Mouse (Mus musculus) retina, embryonic 14.5 days (tissue): Measurements from ENCODE around the gene Ptbp3.

ENCODE experiments used
- DNase-seq: peaks from one replicate; pipeline ENCODE4 v3.0.0-alpha.2; 2015; ENCODE audit warnings: low spot score

Gene Ptbp3

DNA sequence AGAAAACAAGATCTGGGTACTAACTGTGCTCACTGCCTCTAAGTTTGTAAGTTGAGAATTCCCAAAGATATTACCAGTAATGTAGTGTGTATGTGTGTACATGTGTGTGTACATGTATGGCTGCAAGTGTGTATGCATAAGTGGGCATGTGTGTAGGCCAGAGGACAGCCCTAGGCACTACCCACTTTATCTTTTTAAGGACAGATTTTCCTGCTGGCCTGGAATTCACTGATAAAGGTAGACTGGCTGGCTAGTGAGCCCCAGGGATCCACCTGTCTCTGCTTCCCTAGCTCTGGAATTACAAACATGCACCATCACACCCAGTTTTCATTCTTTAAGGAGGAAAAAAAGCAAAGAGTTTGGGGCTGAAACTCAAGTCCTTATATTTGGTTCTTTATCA is 6.0 kb upstream of the Ptbp3 start:
- DNase-seq = no peak

DNA sequence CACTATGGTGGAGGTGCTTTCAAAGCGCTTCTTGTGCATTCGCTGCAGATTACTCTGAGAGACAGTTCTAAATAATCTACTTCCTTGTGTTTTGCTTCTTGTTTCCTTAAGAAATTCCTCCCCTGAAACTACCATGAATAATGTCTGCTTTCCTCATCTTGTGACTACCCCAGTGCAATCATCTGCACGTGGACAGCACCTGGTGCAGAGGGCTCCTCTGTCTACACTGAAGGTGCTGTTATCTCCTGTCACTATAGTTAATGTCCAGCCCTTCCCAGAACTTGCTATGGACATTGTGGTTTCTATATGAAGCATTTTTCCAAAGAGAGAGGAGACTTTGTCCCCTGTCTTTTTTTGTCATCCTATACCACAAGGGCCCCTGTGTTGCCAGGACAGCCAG is 4.4 kb upstream of the Ptbp3 start:
- no peak for DNase-seq

DNA sequence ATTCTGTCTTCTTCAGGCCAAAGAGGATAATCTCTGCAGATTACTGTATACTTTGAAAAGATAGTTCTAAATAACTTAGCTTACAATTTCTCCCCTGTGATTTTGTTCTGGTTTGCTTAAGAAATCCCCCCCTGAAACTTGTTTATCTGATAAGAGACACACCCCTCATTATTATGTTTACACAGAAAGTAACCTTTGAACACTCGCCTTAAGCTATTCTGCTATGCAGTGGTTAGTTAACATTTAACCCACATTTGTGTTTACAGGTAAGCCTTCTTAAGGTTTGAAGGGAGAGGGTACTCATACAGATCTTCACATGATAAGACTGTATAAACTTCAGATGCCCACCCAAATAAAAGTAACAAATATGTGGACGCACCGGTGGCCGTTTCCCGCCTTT is 3.7 kb upstream of the Ptbp3 start:
- no peak for DNase-seq

DNA sequence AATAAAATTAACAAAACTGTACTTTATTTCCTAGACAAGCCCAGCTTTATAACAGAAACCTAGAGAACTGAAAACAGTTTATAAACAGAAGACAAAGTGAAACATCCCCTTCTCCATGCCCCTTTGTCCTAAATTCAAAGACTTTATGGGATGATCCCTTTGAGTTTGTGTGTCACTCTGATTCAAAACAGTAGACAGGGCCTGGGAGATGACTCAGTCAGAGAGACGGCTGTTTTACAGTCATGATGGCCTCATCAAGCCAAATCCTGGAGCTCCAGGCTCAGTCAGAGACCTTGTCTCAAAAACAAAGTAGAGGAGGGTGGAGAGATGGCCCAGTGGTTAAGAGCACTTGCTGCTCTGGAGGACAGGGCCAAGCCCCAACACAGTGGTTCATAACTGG is 2.7 kb upstream of the Ptbp3 start:
- no peak for DNase-seq

DNA sequence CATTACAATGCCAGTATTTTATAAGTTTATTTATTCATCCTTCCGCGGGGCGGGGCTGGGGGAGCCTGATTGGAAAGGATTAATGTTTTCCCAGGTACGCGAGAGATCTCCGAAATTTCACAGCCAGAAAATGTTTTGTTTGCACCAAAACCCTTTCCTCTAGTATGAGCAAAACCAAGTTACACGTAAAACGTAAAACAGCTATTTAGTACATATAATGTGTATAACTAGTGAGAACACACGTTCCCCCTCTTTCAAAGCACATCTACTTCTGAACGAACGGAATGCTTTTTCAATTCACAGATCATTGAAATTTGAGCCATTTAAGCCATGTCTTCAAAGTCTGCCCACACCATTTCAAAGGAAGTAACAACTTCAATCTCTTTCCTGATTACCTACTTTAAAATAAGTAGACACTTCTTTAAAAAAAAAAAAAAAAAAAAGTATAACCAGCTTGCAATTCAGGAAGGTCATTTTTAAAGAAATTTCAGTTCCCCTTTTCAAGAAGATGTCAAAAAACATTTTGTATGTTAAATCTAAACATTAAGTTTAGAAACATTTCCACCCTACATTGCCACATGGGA is 905 bp upstream of the Ptbp3 start:
- DNase-seq = no peak

DNA sequence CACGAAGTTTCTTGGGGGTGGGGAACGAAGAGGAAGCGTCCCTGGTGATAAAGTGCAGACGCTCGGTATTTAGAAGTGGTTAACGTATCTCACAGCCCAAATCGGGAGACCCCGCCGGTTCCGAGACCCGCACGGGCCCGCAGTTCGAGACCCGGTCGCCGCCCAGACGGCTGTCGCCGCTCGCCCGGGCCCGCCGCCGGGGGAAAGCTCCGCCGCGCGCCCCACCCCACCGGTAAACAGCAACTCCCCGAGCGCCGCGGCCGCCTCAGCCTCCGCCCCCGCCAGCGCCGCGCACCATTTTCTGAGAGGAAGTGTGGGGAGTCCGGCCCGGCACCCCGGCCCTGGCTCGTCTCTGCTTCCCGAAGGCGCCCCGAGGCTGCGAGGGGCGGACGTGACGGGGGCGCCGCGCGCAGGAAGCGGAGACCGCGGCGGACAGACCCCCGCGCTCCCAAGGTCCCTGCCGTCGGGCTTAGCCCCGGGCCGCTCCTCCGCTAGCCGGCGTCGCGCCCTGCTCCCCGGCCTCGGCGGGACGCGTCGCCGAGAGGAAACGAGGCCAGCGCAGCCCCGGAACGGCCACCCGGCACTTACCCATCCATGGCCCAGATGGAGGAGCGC is 497 bp downstream of the Ptbp3 start:
- DNase-seq = no peak

DNA sequence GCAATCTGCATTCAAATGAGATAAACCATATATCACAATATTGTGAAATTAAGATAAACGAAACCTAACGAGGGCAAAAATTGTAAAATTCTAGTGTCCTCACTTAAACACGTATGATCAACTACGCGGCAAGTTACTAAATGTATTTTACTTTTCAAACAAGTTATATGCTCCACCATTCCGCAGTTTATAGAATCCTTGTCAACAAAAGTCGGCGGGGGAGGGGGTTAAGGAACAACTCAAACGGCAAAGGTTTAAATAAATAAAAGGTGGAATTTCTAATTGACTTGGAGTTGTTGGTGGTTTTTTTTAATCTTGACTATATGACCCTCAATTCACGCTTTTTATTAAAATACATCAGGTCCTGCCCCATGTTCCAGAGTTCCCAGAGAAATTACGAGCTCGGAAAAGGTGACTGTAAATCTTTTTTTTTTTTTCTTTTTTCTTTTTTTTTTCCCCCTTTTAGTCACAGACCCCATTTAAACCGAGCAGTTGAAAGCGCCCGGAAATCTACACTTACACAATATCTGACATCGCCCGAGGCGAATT is 1.1 kb downstream of the Ptbp3 start:
- peak; percentile 12 for DNase-seq

DNA sequence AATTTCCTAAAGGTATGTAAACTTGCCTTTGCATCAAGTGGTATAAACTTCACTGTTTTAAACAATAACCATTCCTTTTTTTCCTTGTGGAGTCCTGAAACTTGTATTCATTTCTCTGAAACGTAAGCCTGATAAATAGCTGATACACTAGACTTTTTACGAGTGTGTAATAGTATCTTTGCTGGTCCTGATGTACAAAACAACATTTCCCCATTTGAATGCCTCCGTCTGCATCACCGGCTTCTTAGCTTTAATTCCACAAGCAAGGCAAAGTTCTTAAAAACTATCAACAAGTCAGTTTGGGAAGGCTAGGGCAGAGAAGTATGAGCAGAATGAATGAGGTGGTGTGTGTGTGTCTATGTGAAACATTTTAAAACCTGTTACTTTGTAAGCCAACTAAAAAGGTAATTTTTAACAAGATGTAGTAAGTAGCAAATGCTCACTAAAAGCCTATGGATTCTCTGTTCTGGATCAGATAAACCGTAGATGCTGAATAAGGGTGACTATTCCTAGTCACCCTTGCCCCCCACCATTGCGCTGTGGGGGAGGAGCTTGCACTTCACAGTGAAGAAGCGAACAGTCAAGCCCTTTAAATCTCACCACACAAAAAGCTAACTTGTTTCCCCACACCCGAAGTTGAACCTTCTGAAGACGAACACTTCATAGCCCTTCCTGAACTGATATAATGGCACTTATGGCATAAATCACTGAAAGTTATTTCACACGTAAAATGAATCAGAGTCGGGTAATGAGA is 1.9 kb downstream of the Ptbp3 start:
- DNase-seq = peak; percentile 33

DNA sequence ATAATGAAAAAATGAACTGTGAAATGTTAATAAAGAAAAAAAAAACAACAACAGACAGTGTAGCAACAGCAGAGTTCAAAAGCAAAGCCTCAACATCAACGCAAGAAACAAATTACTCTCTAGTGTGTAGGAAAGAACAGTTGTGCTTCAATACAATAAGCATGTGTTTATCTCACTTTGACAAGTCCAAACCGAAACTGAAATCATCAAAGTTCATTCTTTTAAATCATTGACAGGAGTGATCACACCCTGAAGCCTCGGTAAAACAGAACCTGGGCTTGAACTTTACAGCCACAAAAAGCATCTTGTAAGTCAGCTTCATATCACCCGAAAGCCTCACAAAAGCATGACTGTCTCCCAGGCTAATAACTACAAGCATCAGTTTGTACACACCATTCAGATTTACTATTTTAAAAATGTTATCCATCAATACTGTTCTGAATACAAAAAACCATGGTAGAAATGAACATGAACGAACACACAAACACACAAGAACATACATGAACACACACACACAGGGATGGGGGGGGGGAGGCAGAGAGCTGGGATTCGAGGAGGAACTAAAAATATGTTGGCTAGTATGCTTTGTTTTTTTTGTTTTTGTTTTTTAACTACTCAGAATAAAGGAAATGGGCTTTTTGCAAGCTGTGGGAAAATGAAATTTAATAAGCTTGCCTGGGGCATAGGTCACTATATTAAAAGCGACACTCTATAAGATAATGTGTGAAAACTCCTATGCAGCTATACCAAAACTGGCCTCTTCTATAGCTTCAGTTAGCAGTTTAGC is 2.7 kb downstream of the Ptbp3 start:
- DNase-seq = no peak

DNA sequence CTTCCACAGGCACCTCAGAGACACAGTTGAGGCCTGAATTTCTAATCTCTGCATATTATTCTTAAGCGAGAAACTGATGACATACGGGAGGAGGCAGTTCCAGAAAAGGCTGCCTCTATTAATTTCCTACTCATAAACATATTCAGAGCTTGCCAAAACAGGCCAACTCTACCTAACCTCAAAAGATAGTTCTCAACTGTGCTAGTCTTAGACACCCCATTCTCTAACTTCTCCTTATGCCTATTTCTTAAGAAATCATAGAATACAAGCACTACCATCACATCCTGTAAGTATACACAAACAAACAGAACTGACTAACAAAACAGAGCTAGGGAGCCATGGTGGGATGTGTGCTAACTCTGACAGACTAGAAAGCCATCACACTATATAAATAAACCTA is 4.5 kb downstream of the Ptbp3 start:
- DNase-seq = no peak

DNA sequence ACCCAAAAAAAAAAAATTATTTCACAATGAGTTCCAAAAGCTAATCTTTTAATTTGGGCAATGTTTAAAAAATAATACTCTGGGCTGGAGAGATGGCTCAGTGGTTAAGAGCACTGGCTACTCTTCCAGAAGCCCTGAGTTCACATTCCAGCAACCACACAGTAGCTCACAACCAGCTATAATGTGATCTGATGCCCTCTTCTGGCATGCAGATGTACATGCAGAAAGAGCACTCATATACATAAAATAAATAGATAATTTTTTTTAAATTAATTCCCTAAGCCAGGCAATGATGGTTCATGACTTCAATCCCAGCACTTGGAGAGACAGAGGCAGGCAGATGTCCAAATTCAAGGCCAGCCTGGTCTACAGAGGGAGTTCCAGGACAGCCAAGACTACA is 6.2 kb downstream of the Ptbp3 start:
- no peak for DNase-seq

DNA sequence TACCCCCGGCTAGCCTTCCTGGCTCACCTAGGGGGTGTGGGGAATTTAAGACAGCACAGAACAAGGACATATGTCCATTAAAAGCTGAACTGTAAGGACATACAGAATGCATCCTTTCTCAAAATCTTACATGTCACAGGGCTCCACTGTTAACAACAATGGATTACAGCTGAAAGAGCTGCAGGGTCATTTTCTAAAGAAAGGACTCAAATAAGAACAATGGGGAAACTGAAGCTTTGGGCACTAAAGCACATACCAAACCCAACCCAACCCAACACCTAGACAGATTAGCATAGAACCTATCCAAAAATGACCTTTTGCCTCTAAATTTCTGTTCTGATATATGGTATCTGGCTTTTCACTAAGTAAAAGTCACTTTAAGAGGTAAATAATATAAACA is 12.9 kb downstream of the Ptbp3 start:
- no peak for DNase-seq

DNA sequence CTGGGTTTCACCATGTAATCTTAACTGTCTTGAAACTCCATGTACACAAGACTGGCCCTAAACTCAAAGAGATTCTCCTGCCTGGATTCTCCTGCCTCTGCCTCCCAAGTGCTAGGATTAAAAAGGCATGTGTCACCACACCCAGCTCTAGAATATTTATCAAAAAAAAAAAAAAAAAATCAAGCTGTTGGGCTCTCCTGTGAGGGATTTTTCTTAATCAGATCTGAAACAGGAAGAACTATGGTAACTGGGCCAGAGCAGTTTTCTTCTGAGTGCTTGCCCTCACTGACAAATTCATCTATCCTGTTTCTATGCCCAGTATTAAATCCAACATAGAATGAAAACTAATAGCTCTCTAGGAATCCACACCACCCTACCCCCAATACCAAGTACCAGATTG is 13.5 kb downstream of the Ptbp3 start:
- no peak for DNase-seq

DNA sequence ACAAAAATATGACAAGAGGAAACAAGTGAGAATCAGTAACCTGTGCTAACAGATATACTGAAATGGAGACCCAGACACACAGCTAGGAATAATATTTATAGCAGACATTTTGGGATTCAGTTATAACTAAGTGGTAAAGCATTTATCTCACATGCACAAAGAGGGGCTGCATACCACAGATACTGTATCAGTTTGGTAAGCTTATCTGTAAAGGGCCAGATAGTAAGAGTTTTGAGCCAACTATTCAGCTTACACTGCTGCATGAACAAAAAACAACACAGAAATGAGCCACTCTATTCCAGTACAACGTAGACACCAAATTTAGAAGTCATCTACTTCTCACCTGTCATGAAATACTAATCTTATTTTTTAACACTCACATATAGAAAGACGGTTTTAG is 15.9 kb downstream of the Ptbp3 start:
- no peak for DNase-seq

DNA sequence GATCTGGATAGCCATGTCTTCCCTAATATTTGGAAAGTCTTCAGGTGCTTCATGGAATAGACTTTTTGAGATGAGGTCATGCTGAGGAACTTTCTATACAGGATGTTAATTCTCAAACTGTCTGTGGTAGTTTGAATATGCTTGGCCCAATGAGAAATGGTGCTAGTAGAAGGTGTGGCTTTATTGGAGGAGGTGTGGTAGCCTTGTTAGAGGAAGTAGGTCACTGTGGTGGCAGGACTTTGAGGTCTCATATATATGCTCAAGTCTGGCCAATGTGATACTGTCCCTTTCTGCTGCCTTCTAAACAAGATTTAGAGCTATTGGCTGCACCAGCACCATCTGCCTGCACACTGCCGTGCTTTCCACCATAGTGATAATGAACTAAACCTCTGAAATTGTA is 18.0 kb downstream of the Ptbp3 start:
- no peak for DNase-seq

DNA sequence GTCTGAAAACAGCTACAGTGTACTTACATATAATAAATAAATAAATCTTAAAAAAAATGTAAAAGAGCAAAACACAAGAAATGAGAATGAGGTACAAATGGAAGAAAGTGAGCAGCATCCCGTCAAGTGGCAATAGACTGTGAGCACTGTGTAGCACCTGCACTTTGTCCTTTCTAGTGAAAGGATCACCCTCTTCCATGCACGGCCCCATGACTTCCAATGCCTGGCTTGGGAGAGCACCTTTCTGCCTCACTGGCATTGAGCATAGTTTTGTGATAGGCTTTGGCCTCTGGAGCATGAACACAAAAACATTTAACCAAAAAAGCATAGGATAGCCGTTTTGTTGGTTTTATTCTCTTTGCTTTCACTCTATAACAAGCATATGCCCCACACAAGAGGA is 21.7 kb downstream of the Ptbp3 start:
- no peak for DNase-seq

DNA sequence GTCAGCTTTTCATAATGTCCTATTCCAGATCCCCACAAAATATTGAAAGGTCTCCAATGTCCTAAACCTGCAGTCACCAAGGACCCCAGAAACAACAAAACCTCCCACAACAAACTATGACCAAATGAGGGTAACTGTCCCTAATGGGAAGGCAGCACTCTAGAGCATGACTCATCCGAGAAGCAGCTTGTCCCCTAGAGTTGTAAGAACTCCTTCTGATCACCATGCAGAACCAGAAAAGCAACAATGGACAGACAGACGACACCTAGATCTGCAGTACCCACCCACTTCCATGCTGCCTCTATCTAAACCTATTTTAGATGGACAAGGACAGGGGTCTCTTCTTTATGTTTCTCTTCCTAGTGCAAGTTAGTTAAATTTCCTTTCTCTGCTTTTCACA is 22.4 kb downstream of the Ptbp3 start:
- DNase-seq = no peak

DNA sequence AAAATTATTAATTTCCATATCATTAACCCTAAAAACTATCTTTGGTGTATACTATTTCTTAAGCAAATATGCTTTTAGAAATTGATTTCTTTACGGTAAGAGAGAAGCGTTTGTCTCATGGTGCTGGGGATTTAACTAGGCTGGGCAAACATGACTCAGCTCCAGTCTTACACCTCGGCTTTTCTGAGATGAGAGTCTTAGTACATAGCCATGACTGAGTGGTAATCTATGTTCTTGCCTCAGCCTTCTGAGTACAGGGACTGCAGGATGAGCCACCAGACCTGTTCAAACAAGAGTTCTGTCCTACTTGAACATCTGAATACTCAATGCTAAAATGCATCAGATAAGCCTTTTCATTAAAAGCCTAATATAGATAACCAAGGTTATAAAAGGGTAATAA is 24.3 kb downstream of the Ptbp3 start:
- DNase-seq = no peak

DNA sequence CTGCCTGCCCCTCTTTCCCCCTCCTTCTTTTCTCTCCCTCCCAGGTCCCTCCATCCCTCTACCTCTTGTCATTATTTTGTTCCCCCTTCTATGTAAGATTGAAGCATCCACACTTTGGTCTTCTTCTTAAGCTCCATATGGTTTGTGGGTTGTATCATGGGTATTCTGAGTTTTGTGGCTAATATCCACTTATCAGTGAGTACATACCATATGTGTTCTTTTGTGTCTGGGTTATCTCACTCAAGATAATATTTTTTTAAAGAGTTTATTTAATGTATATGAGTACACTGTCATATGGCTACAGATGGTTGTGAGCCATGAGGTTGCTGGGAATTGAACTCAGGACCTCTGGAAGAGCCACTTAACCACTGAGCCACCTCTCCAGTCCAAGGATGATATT is 38.8 kb downstream of the Ptbp3 start:
- no peak for DNase-seq

DNA sequence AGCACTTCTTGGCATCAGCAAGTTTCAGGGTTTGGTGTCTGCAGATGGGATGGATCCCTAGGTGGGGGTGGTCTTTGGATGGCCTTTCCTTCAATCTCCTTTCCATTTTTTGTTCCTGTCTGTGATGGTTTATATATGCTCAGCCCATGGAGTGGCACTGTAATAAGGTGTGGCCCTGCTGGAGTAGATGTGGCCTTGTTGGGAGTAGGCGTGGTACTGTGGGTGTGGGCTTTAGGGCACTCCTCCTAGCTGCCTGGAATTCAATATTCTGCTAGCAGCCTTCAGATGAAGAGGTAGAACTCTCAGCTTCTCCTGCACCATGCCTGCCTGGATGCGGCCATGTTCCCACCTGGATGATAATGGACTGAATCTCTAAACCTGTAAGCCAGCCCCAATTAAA is 39.6 kb downstream of the Ptbp3 start:
- DNase-seq = no peak

DNA sequence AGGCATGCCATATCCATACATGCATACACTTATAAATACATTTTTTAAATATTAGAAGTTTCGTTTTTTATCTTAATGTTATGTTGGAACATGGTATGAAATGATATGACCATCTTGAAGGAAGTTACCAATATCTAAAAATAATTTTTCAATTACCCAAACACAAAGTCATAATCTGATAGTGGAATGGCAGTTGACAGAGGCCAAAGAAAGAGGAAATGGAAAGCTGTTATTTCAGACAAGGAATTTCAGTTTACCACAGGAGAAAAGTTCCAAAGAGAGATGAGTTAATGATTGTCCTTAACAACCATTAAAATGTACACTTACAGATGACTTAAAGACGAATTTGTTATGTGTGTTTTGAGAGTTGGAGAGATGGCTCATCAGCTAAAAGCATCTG is 41.4 kb downstream of the Ptbp3 start:
- DNase-seq = no peak

DNA sequence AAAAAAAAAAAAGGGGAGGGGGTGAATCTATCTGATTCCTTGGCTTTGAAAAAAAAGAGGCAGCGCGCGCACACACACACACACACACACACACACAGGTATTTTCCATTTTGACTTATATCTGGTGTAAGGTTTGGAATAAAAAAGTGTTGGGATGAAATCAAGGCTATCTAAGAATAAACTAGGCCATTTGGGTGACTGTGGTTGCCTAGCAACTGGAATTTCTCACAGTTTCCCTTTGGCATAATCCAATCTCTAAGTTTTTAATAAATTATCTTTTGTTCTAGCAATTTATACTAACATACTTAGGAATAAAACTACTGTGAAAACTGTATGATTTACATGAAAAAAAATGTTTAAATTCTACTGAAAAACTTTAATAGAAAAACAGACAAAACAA is 42.5 kb downstream of the Ptbp3 start:
- DNase-seq = no peak

DNA sequence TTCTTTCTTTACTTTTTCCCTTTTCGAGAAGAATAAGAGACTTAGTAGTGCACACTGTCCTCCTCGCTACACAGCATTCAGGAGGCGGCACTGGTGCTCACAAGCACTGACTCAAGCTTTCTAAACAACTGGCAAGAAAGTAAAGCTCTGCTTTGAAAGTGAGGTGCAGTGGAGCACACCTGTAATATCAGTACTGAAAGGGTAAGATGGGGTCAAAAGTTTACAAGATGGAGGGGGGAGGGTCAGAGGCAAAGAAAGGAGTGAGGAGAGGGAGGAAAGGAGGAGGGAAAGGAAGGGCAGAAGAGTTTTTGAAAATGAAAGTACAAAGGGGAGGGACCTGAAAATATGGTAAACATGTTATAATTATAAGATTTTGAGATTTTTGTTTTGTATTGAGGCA is 43.7 kb downstream of the Ptbp3 start:
- no peak for DNase-seq
